Comparison of ENCODE assay signal across 10 mouse cellular contexts in the genomic region with DNA sequence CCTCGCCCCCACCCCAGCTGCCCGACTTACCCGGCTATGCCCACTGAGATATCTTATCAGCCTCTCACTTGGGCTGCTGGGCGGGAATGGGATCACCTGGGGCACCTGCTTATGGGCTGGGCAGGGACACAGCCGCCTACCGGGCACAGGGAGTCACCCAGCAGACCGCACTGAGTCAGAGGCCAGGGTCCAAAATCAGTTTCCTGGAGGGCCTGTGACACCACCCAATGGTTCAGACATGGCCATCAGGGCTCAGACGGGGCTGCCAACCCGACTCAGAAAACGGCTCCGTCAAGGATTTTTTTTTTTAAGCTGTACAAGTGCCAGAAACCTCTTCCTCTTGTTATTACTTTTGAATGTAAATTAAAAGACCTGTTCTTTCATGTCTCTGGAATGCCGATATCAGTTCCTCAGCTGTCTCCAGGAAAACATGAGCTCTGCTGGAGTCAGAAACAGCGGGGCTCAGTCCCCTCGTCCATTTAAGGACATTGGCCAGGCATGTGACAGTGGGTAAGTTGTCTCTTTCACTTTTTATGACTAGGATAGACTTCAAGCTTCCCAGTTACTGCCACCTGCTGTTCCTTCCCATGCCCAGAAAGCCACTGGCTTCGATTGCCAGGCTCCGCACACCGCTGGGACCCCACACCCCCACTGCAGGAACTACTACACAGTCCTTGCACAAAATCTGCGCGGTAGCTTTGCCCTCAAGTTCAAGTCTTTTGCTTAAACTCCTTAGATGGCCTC. TPM values are rescaled to one million over a fixed set of nuclear protein-coding genes. Genes with fewer than 3 reads are reported as not detected.
DNase-seq lines count a peak whose midpoint lies in the region; ATAC-seq and TF ChIP-seq lines count a peak whose summit lies in the region.
"Had no signal": no experiment of that assay in that cellular context is flagged by ENCODE, and none has a peak within 500 bp of the region (broad histone marks: within the 10 kb centered on the region; RNA-seq: fewer than 3 reads in every experiment).

No protein-coding gene starts in this region.

- no peak for DNase-seq in heart, embryonic 10.5 days (ENCODE audit: low spot score)
- no peak for DNase-seq in heart, postnatal 14 days
- DNase-seq in urinary bladder, adult 18-20 months (ENCODE audit: low spot score in 2 of 2): peak; percentile 35 to 40
- no peak for DNase-seq in urinary bladder, adult 2 months (ENCODE audit: low spot score)
- peak; percentile 33 for DNase-seq in limb, embryonic 14.5 days (ENCODE audit: low spot score)
- peak; percentile 89 for DNase-seq in stomach, postnatal 0 days (ENCODE audit: low spot score)
- no peak for DNase-seq in midbrain, postnatal 0 days (ENCODE audit: low spot score)

- H3K27ac ChIP-seq in heart, embryonic 10.5 days: peak overlapping the region; percentile 24; the same call in 1 of the 2 replicates
- H3K27ac ChIP-seq in limb, embryonic 14.5 days (replicated peaks; ENCODE audit: low read depth, low read length): no peak overlapping the region
- peak overlapping the region; percentile 82 for H3K27ac ChIP-seq in stomach, postnatal 0 days (replicated peaks)
- H3K27ac ChIP-seq in forebrain, embryonic 12.5 days: no peak overlapping the region
- no peak overlapping the region for H3K27ac ChIP-seq in midbrain, postnatal 0 days (ENCODE audit: low read depth, low read length)
- H3K27ac ChIP-seq: embryonic facial prominence, embryonic 12.5 days had no signal

- TF ChIP-seq CTCF in stomach, postnatal 0 days (IDR thresholded peaks at IDR 0.05; ENCODE audit: low read depth): peak; percentile 52
- TF ChIP-seq CTCF in midbrain, postnatal 0 days (IDR thresholded peaks at IDR 0.05): no peak

- H3K36me3 ChIP-seq in heart, embryonic 10.5 days: no peaks in the 10 kb centered on the region
- no peaks in the 10 kb centered on the region for H3K36me3 ChIP-seq in limb, embryonic 14.5 days (ENCODE audit: control insufficient read depth, insufficient read depth, low read length)
- H3K36me3 ChIP-seq in stomach, postnatal 0 days (ENCODE audit: control insufficient read depth, insufficient read depth, low read length): no peaks in the 10 kb centered on the region
- H3K36me3 ChIP-seq in forebrain, embryonic 12.5 days (replicated peaks): no peaks in the 10 kb centered on the region
- H3K36me3 ChIP-seq in midbrain, postnatal 0 days (ENCODE audit: insufficient read depth, low read length): no peaks in the 10 kb centered on the region
- H3K36me3 ChIP-seq: embryonic facial prominence, embryonic 12.5 days had no signal

- no peak overlapping the region for H3K9ac ChIP-seq in limb, embryonic 14.5 days (ENCODE audit: low read depth, low read length, severe bottlenecking)
- H3K9ac ChIP-seq in stomach, postnatal 0 days (ENCODE audit: low read length): peak overlapping the region; percentile 38; the same call in 1 of the 2 replicates
- no peak overlapping the region for H3K9ac ChIP-seq in forebrain, embryonic 12.5 days
- no peak overlapping the region for H3K9ac ChIP-seq in midbrain, postnatal 0 days (replicated peaks; ENCODE audit: low read length, poor library complexity, severe bottlenecking)
- H3K9ac ChIP-seq: embryonic facial prominence, embryonic 12.5 days had no signal

- no peak for TF ChIP-seq EP300 in stomach, postnatal 0 days (optimal IDR thresholded peaks at IDR 0.05)

- peaks cover 63% of the 10 kb centered on the region for H3K4me1 ChIP-seq in heart, embryonic 10.5 days
- H3K4me1 ChIP-seq in limb, embryonic 14.5 days (ENCODE audit: control insufficient read depth, insufficient read depth, low read length): peaks cover 12% of the 10 kb centered on the region
- 0 out of 2 replicates have a peak, but pooled peaks cover 4% of the 10 kb centered on the region for H3K4me1 ChIP-seq in stomach, postnatal 0 days (replicated peaks; ENCODE audit: control insufficient read depth, insufficient read depth)
- H3K4me1 ChIP-seq in forebrain, embryonic 12.5 days: peaks cover 30% of the 10 kb centered on the region
- no peaks in the 10 kb centered on the region for H3K4me1 ChIP-seq in midbrain, postnatal 0 days (ENCODE audit: insufficient read depth, low read length)

- intact Hi-C loops in heart, postnatal 14 days (cut with DNase I): loop anchor here (2.0 kb wide), 1 partner anchor 82 kb away; no protein-coding TSS in a partner anchor

- TF ChIP-seq POLR2A in limb, embryonic 14.5 days (IDR thresholded peaks at IDR 0.05; ENCODE audit: borderline replicate concordance, extremely low read depth, insufficient read depth, insufficient read length): no peak

- no peaks in the 10 kb centered on the region for H3K9me3 ChIP-seq in heart, embryonic 10.5 days
- no peaks in the 10 kb centered on the region for H3K9me3 ChIP-seq in limb, embryonic 14.5 days (ENCODE audit: control insufficient read depth, low read length)
- H3K9me3 ChIP-seq in stomach, postnatal 0 days (ENCODE audit: control insufficient read depth, low read length): no peaks in the 10 kb centered on the region
- H3K9me3 ChIP-seq in forebrain, embryonic 12.5 days: no peaks in the 10 kb centered on the region
- H3K9me3 ChIP-seq in midbrain, postnatal 0 days (ENCODE audit: low read length): no peaks in the 10 kb centered on the region
- H3K9me3 ChIP-seq: embryonic facial prominence, embryonic 12.5 days; megakaryocyte, embryonic 14.5 days had no signal

- no peaks in the 10 kb centered on the region for H3K27me3 ChIP-seq in heart, embryonic 10.5 days (ENCODE audit: insufficient read depth, poor library complexity, severe bottlenecking)
- no peaks in the 10 kb centered on the region for H3K27me3 ChIP-seq in limb, embryonic 14.5 days (ENCODE audit: control insufficient read depth, insufficient read depth, low read length)
- no peaks in the 10 kb centered on the region for H3K27me3 ChIP-seq in stomach, postnatal 0 days (ENCODE audit: control insufficient read depth, insufficient read depth, low read length)
- no peaks in the 10 kb centered on the region for H3K27me3 ChIP-seq in forebrain, embryonic 12.5 days
- H3K27me3 ChIP-seq in midbrain, postnatal 0 days (ENCODE audit: insufficient read depth, low read length): no peaks in the 10 kb centered on the region
- H3K27me3 ChIP-seq: embryonic facial prominence, embryonic 12.5 days; megakaryocyte, embryonic 14.5 days had no signal

- no peak for ATAC-seq in limb, embryonic 14.5 days (ENCODE audit: low FRiP score, low read depth)
- ATAC-seq in stomach, postnatal 0 days (ENCODE audit: low FRiP score, low TSS enrichment): peak; percentile 95
- ATAC-seq in forebrain, embryonic 12.5 days (ENCODE audit: low FRiP score): no peak
- ATAC-seq in midbrain, postnatal 0 days (ENCODE audit: low FRiP score): no peak

- no peak overlapping the region for H3K4me3 ChIP-seq in heart, embryonic 10.5 days
- H3K4me3 ChIP-seq in limb, embryonic 14.5 days (replicated peaks; ENCODE audit: low read length): no peak overlapping the region
- H3K4me3 ChIP-seq in stomach, postnatal 0 days (ENCODE audit: low read depth, low read length): peak overlapping the region; percentile 4; the same call in 1 of the 2 replicates
- no peak overlapping the region for H3K4me3 ChIP-seq in forebrain, embryonic 12.5 days (replicated peaks)
- no peak overlapping the region for H3K4me3 ChIP-seq in midbrain, postnatal 0 days (ENCODE audit: low read depth, low read length)
- H3K4me3 ChIP-seq: embryonic facial prominence, embryonic 12.5 days had no signal

- 66% methylated on average over 19 of the region's 19 CpGs for whole genome bisulfite sequencing in heart, embryonic 10.5 days
- WGBS in limb, embryonic 14.5 days: 67% methylated on average over 19 of the region's 19 CpGs
- 47% methylated on average over 19 of the region's 19 CpGs for WGBS in stomach, postnatal 0 days
- WGBS in forebrain, embryonic 12.5 days: 81% methylated on average over 19 of the region's 19 CpGs
- WGBS in midbrain, postnatal 0 days: 68% methylated on average over 19 of the region's 19 CpGs

- H3K4me2 ChIP-seq in limb, embryonic 14.5 days (replicated peaks; ENCODE audit: low read depth, low read length, severe bottlenecking): no peak overlapping the region
- peak overlapping the region; percentile 42; the same call in 1 of the 2 replicates for H3K4me2 ChIP-seq in stomach, postnatal 0 days (replicated peaks; ENCODE audit: low read depth)
- no peak overlapping the region for H3K4me2 ChIP-seq in forebrain, embryonic 12.5 days
- no peak overlapping the region for H3K4me2 ChIP-seq in midbrain, postnatal 0 days (ENCODE audit: low read depth, low read length, poor library complexity, severe bottlenecking)
- H3K4me2 ChIP-seq: embryonic facial prominence, embryonic 12.5 days had no signal

RNA-seq across cellular contexts. Expression of gene Ksr1, which starts 33.5 kb away (rescaled TPM):
- 1.9 and 3.3 TPM in 2 replicates for polyA plus RNA-seq in heart, embryonic 10.5 days (2016; fragmentation: Nextera tagmentation; extraction: Ambion mirVana)
- 10 to 100 TPM; 10.2 to 10.7 TPM for total RNA-seq in heart, postnatal 14 days (2021)
- 12.2 and 16.4 TPM in 2 replicates for polyA plus RNA-seq in urinary bladder, adult 2 months (2012; rRNA removed)
- 24.1 and 29.3 TPM in 2 replicates for polyA plus RNA-seq in limb, embryonic 14.5 days (2012; rRNA removed)
- polyA plus RNA-seq in limb, embryonic 14.5 days (2014; fragmentation: Nextera tagmentation; extraction: Ambion mirVana): 8.2 TPM in 2 replicates
- 0.67 and 0.94 TPM in 2 replicates for polyA plus RNA-seq in stomach, postnatal 0 days (2015; fragmentation: Nextera tagmentation; extraction: Ambion mirVana)
- 4.7 and 7.6 TPM in 2 replicates for polyA plus RNA-seq in forebrain, embryonic 12.5 days (2016; fragmentation: Nextera tagmentation; extraction: Ambion mirVana)
- 33.7 and 38.1 TPM in 2 replicates for total RNA-seq in midbrain, postnatal 0 days (2014; rRNA removed)
- 2.6 and 3.2 TPM in 2 replicates for polyA plus RNA-seq in midbrain, postnatal 0 days (2015; fragmentation: Nextera tagmentation; extraction: Ambion mirVana)

Comparison
In these comparisons a context has a peak if more than half of its experiments do, and no peak if none do; other contexts are left out.
1. DNase-seq: peak in urinary bladder, adult 18-20 months (2 of 2), limb, embryonic 14.5 days (single experiment) and stomach, postnatal 0 days (single experiment); none in heart, embryonic 10.5 days (single experiment), heart, postnatal 14 days (0 of 2), urinary bladder, adult 2 months (single experiment) and midbrain, postnatal 0 days (single experiment).
2. H3K27ac ChIP-seq: peak in heart, embryonic 10.5 days (single experiment) and stomach, postnatal 0 days (single experiment); none in limb, embryonic 14.5 days (single experiment), forebrain, embryonic 12.5 days (single experiment) and midbrain, postnatal 0 days (single experiment).